Mouse (Mus musculus): Measurements from ENCODE around the gene Vcam1.

DNA sequence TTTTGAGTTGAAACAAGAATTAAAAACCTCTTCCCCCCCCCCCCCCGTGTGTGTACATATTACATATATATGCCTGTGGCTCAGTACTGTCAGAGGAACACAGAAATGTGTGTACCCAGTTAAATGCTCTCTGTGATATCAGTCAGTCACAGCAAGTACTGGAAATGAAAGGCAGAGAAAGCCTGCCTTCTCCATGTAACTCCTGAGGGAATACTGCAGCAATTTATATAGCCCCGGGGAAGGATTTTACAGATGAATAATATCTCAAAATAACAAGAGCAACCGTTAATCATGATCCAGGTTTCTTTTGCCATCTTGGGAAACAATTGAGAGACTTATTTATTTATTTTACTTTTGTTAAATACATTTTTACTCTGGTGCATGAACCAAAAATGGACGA is 19.6 kb upstream of the Vcam1 start:
- TF ChIP-seq EP300 (IDR thresholded peaks at IDR 0.05) (no peak), CTCF (IDR thresholded peaks at IDR 0.05) (no peak)

Measured in lung, postnatal 0 days (tissue).